Mouse (Mus musculus) kidney, embryonic 16.5 days (tissue): ENCODE measurements around the gene Folr1. TPM values are rescaled to one million over a fixed set of nuclear protein-coding genes. Genes with fewer than 3 reads are reported as not detected.
A peak's percentile ranks its signal among the peaks of the same experiment; 100 is the strongest.

Experiments used
- ATAC-seq: fragments of 200-750 bp; cut with Nextera tagmentation; 2 replicates; pipeline ENCODE4 v1.8.0; 2017; ENCODE audit warnings: moderate TSS enrichment; ENCODE audit not compliant: low FRiP score, low TSS enrichment
- H3K27ac ChIP-seq: fragments of 300-500 bp; sonication (generic); 2 replicates; pipeline ENCODE4 v1.5.1; 2014; ENCODE audit warnings: low read length
- H3K27me3 ChIP-seq: fragments of 300-500 bp; sonication (generic); 2 replicates; pipeline ENCODE4 v1.6.1; 2014; ENCODE audit warnings: low read length, control low read depth, mixed read lengths; ENCODE audit not compliant: insufficient read depth
- H3K36me3 ChIP-seq: fragments of 300-500 bp; sonication (generic); 2 replicates; pipeline ENCODE4 v1.6.1; 2014; ENCODE audit warnings: low read length, control low read depth, mixed read lengths; ENCODE audit not compliant: insufficient read depth
- H3K4me1 ChIP-seq: fragments of 300-500 bp; sonication (generic); 2 replicates; pipeline ENCODE4 v1.6.1; 2014; ENCODE audit warnings: low read length, control low read depth, mixed read lengths; ENCODE audit not compliant: insufficient read depth
- H3K4me2 ChIP-seq: fragments of 300-500 bp; sonication (generic); replicated peaks from 2 replicates; pipeline ENCODE4 v1.6.1; 2014; ENCODE audit warnings: low read depth, low read length
- H3K4me3 ChIP-seq: fragments of 300-500 bp; sonication (generic); 2 replicates; pipeline ENCODE4 v1.5.1; 2014; ENCODE audit warnings: mild to moderate bottlenecking, low read length
- H3K9ac ChIP-seq: fragments of 300-500 bp; sonication (generic); replicated peaks from 2 replicates; pipeline ENCODE4 v1.6.1; 2014; ENCODE audit warnings: low read length
- H3K9me3 ChIP-seq: fragments of 300-500 bp; sonication (generic); 2 replicates; pipeline ENCODE4 v1.6.1; 2016; ENCODE audit warnings: low read length, control low read depth
- WGBS: fragments of 180-500 bp; shearing (Covaris S2); extraction: QIAGEN DNeasy Blood & Tissue Kit; methylation state at CpG from one replicate; pipeline ENCODE4 v1.1.7; 2014; 5-methylcytosine and 5-hydroxymethylcytosine counted together
- polyA plus RNA-seq: library from polyadenylated mRNA; unstranded; fragments of >200 nt; fragmentation: Nextera tagmentation; extraction: Ambion mirVana; gene quantifications from 2 replicates; pipeline ENCODE4 v1.2.1, GENCODE M21; 2015

Gene Folr1
- polyA plus RNA-seq, 1 experiment from 2014 or later, result 98.0 TPM

- Histone ChIP-seq H3K36me3 (no peaks in the 10 kb centered on the region), H3K4me2 (no peak overlapping the region), H3K27me3 (no peaks in the 10 kb centered on the region), H3K4me3 (no peak overlapping the region), H3K9me3 (no peaks in the 10 kb centered on the region), H3K4me1 (peaks cover 18% of the 10 kb centered on the region), H3K9ac (no peak overlapping the region), H3K27ac (peak overlapping the region; percentile 72)
- no peak for ATAC-seq
- WGBS, result 77% methylated on average over 3 of the region's 3 CpGs
These were observed 708 bp upstream of the Folr1 start for GRCm38 (mm10) chr7:101871296-101871695.

- peak; percentile 44; the same call in 1 of the 2 replicates for ATAC-seq
- Histone ChIP-seq H3K27me3 (no peaks in the 10 kb centered on the region), H3K4me1 (peaks cover 18% of the 10 kb centered on the region), H3K9ac (no peak overlapping the region), H3K9me3 (no peaks in the 10 kb centered on the region), H3K4me2 (peak overlapping the region; percentile 40), H3K36me3 (no peaks in the 10 kb centered on the region), H3K4me3 (peak overlapping the region; percentile 16), H3K27ac (peak overlapping the region; percentile 80)
- 71% methylated on average over 7 of the region's 7 CpGs for WGBS
These were observed 1.5 kb downstream of the Folr1 start for GRCm38 (mm10) chr7:101869163-101869500.

DNA sequence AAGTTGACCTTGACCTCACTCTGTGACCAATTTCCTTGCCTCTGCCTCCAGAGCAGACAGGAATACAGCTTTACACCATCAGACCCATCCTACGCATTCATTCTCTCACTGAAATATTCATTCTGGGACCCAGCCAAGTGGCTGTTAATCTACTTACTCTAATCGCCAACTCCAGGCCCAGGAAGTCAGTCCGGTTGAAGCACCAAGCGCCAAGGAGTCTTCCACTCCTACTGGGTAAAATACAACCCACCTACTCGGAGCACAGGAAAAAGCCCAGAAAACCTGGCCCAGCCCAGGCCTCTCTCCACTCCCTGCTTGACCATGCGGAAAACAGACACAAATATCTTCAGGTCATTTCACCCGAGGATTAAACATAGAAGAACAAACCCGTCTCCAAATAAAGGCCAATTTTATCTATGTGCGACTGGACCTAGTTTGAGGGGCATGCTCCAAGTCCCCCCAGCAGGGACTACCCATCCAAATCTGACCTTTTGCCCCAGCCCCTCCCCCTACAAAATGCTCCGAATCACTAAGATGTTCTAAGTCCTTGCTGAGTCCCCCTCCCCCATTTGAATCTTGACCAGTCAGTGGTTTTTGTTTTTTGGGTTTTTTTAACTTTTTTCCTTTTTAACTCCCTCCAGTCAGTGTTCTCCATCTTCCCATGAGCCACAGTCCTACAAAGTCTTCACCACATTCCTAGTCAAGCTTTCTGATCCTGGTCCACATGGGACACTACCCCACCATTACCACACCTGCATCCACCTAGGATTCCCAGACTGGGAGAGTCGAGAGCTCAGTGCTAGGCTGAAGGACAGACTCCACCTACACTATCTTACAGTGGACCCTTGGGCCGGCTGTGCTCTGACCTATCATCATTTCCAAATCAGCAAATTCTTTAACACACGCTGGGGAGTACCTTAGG lies 2.1 kb downstream of the Folr1 start:
- H3K4me3 ChIP-seq, result peak overlapping the region; percentile 10; the same call in 1 of the 2 replicates
- peak; percentile 79 for ATAC-seq
- 44% methylated on average over 13 of the region's 13 CpGs for WGBS

DNA sequence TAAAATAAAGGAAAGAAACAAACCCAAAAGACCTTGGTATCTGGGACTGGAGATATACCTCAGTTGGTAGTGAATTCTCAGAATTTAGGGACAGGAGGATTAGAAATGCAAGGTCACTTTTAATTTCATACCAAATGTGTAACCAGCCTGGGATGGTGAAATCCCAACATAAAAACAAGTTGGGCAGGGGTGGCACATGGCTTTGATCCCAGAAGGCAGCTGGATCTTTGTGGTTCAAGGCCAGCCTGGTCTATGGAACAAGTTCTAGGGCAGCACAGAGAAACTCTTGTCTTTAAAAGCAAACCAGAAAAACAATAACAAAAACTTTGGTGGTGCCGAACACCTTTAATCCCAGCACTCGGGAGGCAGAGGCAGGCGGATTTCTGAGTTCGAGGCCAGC lies 3.1 kb downstream of the Folr1 start:
- H3K27me3 ChIP-seq, result no peaks in the 10 kb centered on the region
- no peak overlapping the region for H3K27ac ChIP-seq
- no peak overlapping the region for H3K4me3 ChIP-seq
- no peak overlapping the region for H3K9ac ChIP-seq
- no peaks in the 10 kb centered on the region for H3K9me3 ChIP-seq
- 90% methylated on average over 4 of the region's 4 CpGs for WGBS
- no peak overlapping the region for H3K4me2 ChIP-seq
- no peaks in the 10 kb centered on the region for H3K36me3 ChIP-seq
- no peak for ATAC-seq
- H3K4me1 ChIP-seq, result peaks cover 18% of the 10 kb centered on the region

More for the DNA sequence above, 2.1 kb downstream of the Folr1 start:
- no peaks in the 10 kb centered on the region for H3K36me3 ChIP-seq
- no peaks in the 10 kb centered on the region for H3K9me3 ChIP-seq
- 0 out of 2 replicates have a peak overlapping the region, but pooled peaks have one; percentile 9 for H3K9ac ChIP-seq
- peak overlapping the region; percentile 40 for H3K4me2 ChIP-seq
- H3K27ac ChIP-seq, result peak overlapping the region; percentile 80
- peaks cover 18% of the 10 kb centered on the region for H3K4me1 ChIP-seq
- no peaks in the 10 kb centered on the region for H3K27me3 ChIP-seq

GRCm38 (mm10) chr7:101866491-101867265 lies 3.9 kb downstream of the Folr1 start:
- Histone ChIP-seq H3K4me3 (no peak overlapping the region), H3K36me3 (no peaks in the 10 kb centered on the region), H3K4me1 (peaks cover 18% of the 10 kb centered on the region), H3K4me2 (no peak overlapping the region), H3K9ac (no peak overlapping the region), H3K27ac (no peak overlapping the region), H3K27me3 (no peaks in the 10 kb centered on the region), H3K9me3 (no peaks in the 10 kb centered on the region)
- no peak for ATAC-seq
- 79% methylated on average over 11 of the region's 11 CpGs for WGBS

- Histone ChIP-seq H3K36me3 (no peaks in the 10 kb centered on the region), H3K9me3 (no peaks in the 10 kb centered on the region), H3K27ac (no peak within 1 kb of the TSS), H3K4me1 (peaks cover 6% of the 10 kb centered on the region), H3K27me3 (no peaks in the 10 kb centered on the region), H3K4me3 (no peak within 1 kb of the TSS), H3K4me2 (no peak within 1 kb of the TSS), H3K9ac (no peak within 1 kb of the TSS)
- WGBS, result 67% methylated on average over 3 of the region's 3 CpGs
- no peak for ATAC-seq
These were observed 7.2 kb downstream of the Folr1 start, which contains the start of gene Anapc15 for GRCm38 (mm10) chr7:101863415-101863814. Gene Anapc15 (plus strand): TSS chr7:101863715.

DNA sequence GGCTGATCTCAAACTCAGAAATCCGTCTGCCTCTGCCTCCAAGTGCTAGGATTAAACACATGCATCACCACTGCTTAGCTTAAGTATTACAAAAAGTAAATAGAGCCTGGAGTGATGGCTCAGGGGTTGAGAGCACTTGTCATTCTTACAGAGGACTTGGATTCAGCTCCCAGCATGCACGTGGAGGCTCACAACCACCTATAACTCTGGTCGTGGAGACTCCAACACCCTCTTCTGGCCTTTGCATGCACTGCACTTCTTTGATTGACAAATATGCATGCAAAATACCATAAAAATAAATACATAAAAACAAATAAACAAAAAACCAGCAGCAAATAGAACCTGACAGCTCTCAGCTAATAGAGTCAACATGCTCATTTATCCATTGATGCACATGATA lies 8.3 kb downstream of the Folr1 start:
- ATAC-seq, result no peak
- Histone ChIP-seq H3K36me3 (no peaks in the 10 kb centered on the region), H3K4me3 (no peak overlapping the region), H3K4me2 (no peak overlapping the region), H3K9ac (no peak overlapping the region), H3K4me1 (no peaks in the 10 kb centered on the region), H3K9me3 (no peaks in the 10 kb centered on the region), H3K27ac (no peak overlapping the region), H3K27me3 (no peaks in the 10 kb centered on the region)
- 72% methylated on average over 3 of the region's 3 CpGs for WGBS

DNA sequence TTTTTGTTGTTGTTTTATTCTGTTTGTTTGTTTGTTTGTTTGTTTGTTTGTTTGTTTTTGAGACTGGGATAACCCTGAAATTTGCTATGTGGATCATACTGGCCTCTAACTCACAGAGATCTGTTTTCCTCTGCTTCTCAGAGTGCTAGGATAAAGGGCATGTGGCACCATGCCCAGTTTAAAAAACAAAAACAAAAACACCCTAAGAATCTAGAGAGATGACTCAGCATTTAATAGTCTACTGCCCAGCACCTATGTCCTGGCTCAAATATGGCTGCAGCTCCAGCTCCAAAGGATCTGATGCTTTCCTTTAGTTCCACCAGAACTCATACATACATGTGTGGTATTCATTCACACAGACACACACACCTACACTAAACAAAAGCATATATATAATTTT lies 9.6 kb downstream of the Folr1 start:
- H3K27ac ChIP-seq, result no peak overlapping the region
- no peak for ATAC-seq
- no peaks in the 10 kb centered on the region for H3K36me3 ChIP-seq
- no peaks in the 10 kb centered on the region for H3K4me1 ChIP-seq
- no peak overlapping the region for H3K9ac ChIP-seq
- no peaks in the 10 kb centered on the region for H3K9me3 ChIP-seq
- H3K4me3 ChIP-seq, result no peak overlapping the region
- H3K27me3 ChIP-seq, result no peaks in the 10 kb centered on the region
- H3K4me2 ChIP-seq, result no peak overlapping the region

DNA sequence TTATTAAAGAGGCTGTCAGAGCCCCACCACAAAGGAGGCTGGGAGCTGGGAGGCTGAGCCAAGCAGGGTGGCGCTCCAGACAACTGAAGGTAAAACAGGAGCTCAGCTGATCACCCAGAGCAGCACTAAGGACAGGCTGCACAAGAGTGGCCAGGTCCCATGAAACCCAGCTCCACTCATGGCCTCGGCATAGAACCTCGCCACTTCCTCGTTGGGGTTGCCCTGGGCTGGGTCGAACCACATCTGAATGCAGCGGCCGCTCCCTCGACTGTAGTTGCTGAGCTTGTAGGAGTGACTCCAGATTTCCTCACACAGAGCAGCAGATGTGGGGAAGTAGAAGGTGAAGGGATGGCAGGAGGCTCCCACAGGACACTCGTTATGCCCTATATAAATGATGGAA lies 12.2 kb downstream of the Folr1 start:
- H3K36me3 ChIP-seq, result no peaks in the 10 kb centered on the region
- 77% methylated on average over 9 of the region's 9 CpGs for WGBS
- ATAC-seq, result no peak

GRCm38 (mm10) chr7:101857094-101857493 lies 13.5 kb downstream of the Folr1 start, which contains the start of gene Folr2:
Gene Folr2 (minus strand): TSS chr7:101857194.
- no peak within 1 kb of the TSS for H3K4me3 ChIP-seq
- WGBS, result 88% methylated on average over 4 of the region's 4 CpGs
- H3K9ac ChIP-seq, result no peak within 1 kb of the TSS
- no peaks in the 10 kb centered on the region for H3K36me3 ChIP-seq
- H3K9me3 ChIP-seq, result no peaks in the 10 kb centered on the region
- no peak within 1 kb of the TSS for H3K27ac ChIP-seq
- H3K4me2 ChIP-seq, result no peak within 1 kb of the TSS
- H3K4me1 ChIP-seq, result no peaks in the 10 kb centered on the region
- no peaks in the 10 kb centered on the region for H3K27me3 ChIP-seq
- no peak for ATAC-seq

More for the DNA sequence above, 12.2 kb downstream of the Folr1 start:
- no peak overlapping the region for H3K9ac ChIP-seq
- no peak overlapping the region for H3K4me2 ChIP-seq
- H3K4me3 ChIP-seq, result no peak overlapping the region
- no peaks in the 10 kb centered on the region for H3K9me3 ChIP-seq
- H3K27ac ChIP-seq, result no peak overlapping the region
- H3K27me3 ChIP-seq, result no peaks in the 10 kb centered on the region
- H3K4me1 ChIP-seq, result no peaks in the 10 kb centered on the region
